Mouse (Mus musculus): ENCODE measurements at regions not wholly inside any gene's neighbourhood (a gene's known extent, or its start where the extent isn't known, plus 50 kb on each side); places are given as distances from the start of the nearest gene placed in this dataset.

GRCm38 (mm10) chr12:10572378-10572650 lies 181.7 kb downstream of the Rdh14 start:
- TF ChIP-seq CTCF (IDR thresholded peaks at IDR 0.05; ENCODE audit: control insufficient read depth, insufficient read depth, low read length) = no peak
- no peak for TF ChIP-seq POLR2A (IDR thresholded peaks at IDR 0.05; ENCODE audit: borderline replicate concordance, control insufficient read depth, low read depth, low read length)

Data from bone marrow, adult 2 months (tissue).